Mouse (Mus musculus) neural tube, postnatal 0 days (tissue): ENCODE results near the gene Olfr822. TPM values are rescaled to one million over a fixed set of nuclear protein-coding genes. Genes with fewer than 3 reads are reported as not detected.

Experiments
- polyA plus RNA-seq: library from polyadenylated mRNA; unstranded; fragments of >200 nt; fragmentation: Nextera tagmentation; extraction: Ambion mirVana; gene quantifications from 2 replicates; pipeline ENCODE4 v1.2.1, GENCODE M21; 2015

Olfr822 gene
- polyA plus RNA-seq: not detected in 2 replicates

DNA sequence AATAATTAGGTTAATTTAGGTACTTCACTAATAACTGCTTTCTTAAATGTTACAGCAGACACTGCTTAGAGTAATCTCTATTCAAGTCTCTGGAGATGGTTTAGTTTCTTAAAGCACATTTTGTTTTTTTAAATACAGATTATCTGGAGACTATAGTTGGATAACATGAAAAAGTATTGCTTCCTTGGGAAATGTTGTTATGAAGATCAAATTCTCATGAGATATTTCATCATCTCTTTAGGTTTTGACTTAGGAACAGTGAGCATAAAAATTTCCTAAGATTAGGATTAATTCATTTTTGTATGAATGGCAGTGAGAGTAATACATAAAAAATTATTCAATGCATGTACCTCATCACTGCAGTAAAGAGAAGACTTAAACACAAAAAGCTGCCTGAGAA is at the start of gene Olfr822:
Gene Olfr822 (plus strand): TSS at position 301 of the 400 bp plus-strand sequence.

DNA sequence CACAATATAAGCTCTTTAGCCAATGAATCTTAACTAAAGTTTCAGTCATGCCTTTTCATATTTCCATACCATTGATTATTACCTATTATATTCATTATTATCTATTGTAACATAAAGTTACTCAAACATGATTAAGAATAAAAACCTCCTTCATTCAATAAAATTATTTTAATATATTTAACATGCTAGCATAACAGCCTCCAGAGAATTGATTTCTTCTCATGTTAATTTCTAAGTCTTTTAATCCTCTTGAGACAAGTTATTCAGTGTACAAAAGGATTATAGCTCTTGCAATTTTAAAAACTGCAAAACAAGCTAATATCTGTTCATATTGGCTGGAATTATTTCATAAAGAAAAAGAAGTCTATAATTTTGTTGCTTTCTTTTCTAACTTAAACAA is 41.0 kb upstream of the Olfr822 start, which contains the start of gene Olfr821:
Gene Olfr821 (plus strand): TSS at position 301 of the 400 bp plus-strand sequence.

GRCm38 (mm10) chr10:130115283-130115682 is 44.3 kb downstream of the Olfr822 start, which contains the start of gene Olfr823:
Gene Olfr823 (minus strand): TSS chr10:130115383.

Other genes starting within 250 kb of the Olfr822 start
- not detected in 2 replicates for gene Olfr812, start 225.1 kb upstream of the Olfr822 start, polyA plus RNA-seq
- not detected in 2 replicates for gene Olfr813, start 215.8 kb upstream of the Olfr822 start, polyA plus RNA-seq
- not detected in 2 replicates for gene Olfr814, start 191.4 kb upstream of the Olfr822 start, polyA plus RNA-seq
- not detected in 2 replicates for gene Olfr815, start 165.3 kb upstream of the Olfr822 start, polyA plus RNA-seq
- gene Olfr816, start 155.6 kb upstream of the Olfr822 start, polyA plus RNA-seq: not detected in 2 replicates
- gene Olfr818, start 122.1 kb upstream of the Olfr822 start, polyA plus RNA-seq: not detected in 2 replicates
- gene Olfr819, start 103.9 kb upstream of the Olfr822 start, polyA plus RNA-seq: not detected in 2 replicates
- gene Olfr247, start 95.1 kb upstream of the Olfr822 start, polyA plus RNA-seq: not detected in 2 replicates
- not detected in 2 replicates for gene Gm10310, start 86.1 kb upstream of the Olfr822 start, polyA plus RNA-seq
- not detected in 2 replicates for gene Olfr820, start 58.6 kb upstream of the Olfr822 start, polyA plus RNA-seq
- gene Olfr821, start 40.9 kb upstream of the Olfr822 start, polyA plus RNA-seq: not detected in 2 replicates
- gene Olfr823, start 44.2 kb downstream of the Olfr822 start, polyA plus RNA-seq: not detected in 2 replicates
- not detected in 2 replicates for gene Olfr824, start 58.8 kb downstream of the Olfr822 start, polyA plus RNA-seq
- gene Olfr825, start 95.6 kb downstream of the Olfr822 start, polyA plus RNA-seq: not detected in 2 replicates
- gene Olfr826, start 113.0 kb downstream of the Olfr822 start, polyA plus RNA-seq: not detected in 2 replicates
- not detected in 2 replicates for gene Olfr827, start 143.2 kb downstream of the Olfr822 start, polyA plus RNA-seq
- gene Neurod4, start 209.0 kb downstream of the Olfr822 start, polyA plus RNA-seq: 0.12 and 0.22 TPM in 2 replicates